Mouse (Mus musculus) ovary, adult 2 months (tissue): ENCODE data around the gene Hhipl2. TPM values are rescaled to one million over a fixed set of nuclear protein-coding genes. Genes with fewer than 3 reads are reported as not detected.

Experiments
- polyA plus RNA-seq: library from polyadenylated mRNA; depleted of rRNA; stranded (reverse); fragments of >200 nt; gene quantifications from 2 replicates; pipeline ENCODE4 v1.2.3, GENCODE M21; 2012; rRNA removed

Gene Hhipl2
- 0.28 and 0.44 TPM in 2 replicates for polyA plus RNA-seq

GRCm38 (mm10) chr1:183417873-183418272, at the start of gene Hhipl2:
Gene Hhipl2, plus strand, starts transcription at chr1:183418215.

GRCm38 (mm10) chr1:183369427-183370014, 48.5 kb upstream of the Hhipl2 start, which contains the start of gene Mia3:
Gene Mia3, minus strand, starts transcription at chr1:183369553.

GRCm38 (mm10) chr1:183388426-183389406, 29.3 kb upstream of the Hhipl2 start, which contains the start of gene Taf1a:
Gene Taf1a, plus strand, starts transcription at chr1:183388981.

Other genes with a start within 250 kb of the Hhipl2 start
- 24.0 and 24.3 TPM in 2 replicates for gene Disp1, start 196.7 kb upstream of the Hhipl2 start, polyA plus RNA-seq
- gene Aida, start 121.6 kb upstream of the Hhipl2 start, polyA plus RNA-seq = 10.1 and 12.9 TPM in 2 replicates
- 12.6 and 16.1 TPM in 2 replicates for gene Brox, start 120.9 kb upstream of the Hhipl2 start, polyA plus RNA-seq
- gene Mia3, start 48.7 kb upstream of the Hhipl2 start, polyA plus RNA-seq = 57.0 and 59.7 TPM in 2 replicates
- 6.2 and 6.4 TPM in 2 replicates for gene Taf1a, start 29.2 kb upstream of the Hhipl2 start, polyA plus RNA-seq